Mouse (Mus musculus): ENCODE data around the gene Nbea. TPM values are rescaled to one million over a fixed set of nuclear protein-coding genes. Genes with fewer than 3 reads are reported as not detected.

Nbea gene
- polyA plus RNA-seq, 1 experiment from 2014 or later: 8.2 TPM

DNA sequence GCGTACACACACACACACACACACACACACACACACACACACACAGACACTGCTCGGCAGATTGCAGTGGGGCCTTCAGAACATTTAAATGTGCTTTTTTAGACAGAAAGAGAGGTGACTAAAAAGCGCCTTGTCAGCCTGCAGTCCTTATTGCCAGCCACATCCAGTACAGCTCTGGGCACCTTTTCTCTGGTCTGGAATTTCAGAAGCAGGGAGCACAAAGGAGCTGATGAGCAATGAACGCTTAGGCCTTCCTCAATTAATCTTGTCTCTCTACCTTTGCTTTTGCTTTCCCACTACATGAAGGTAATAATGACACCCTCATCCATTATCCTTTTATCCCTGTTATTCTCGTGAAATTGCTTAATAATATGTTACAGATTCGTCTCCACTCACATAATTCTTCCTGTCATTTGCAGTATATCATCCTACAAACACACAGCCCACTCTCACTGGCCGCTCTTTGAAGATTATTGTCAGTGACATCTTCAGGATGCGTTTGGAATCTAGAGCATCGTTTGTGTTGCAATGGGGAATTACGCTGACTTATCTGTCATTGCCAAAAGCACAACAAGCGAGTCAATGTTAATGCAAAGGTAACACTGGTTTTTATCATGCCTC lies 432.9 kb downstream of the Nbea start:
- 86% methylated on average over 11 of the region's 11 CpGs for WGBS
- Histone ChIP-seq H3K27me3 (ENCODE audit: poor library complexity, severe bottlenecking) (peaks cover 97% of the 10 kb centered on the region), H3K4me3 (no peak overlapping the region), H3K4me1 (peaks cover 27% of the 10 kb centered on the region), H3K36me3 (replicated peaks) (no peaks in the 10 kb centered on the region), H3K27ac (no peak overlapping the region), H3K9me3 (no peaks in the 10 kb centered on the region)
- no peak for DNase-seq (ENCODE audit: extremely low spot score, low spot score)

GRCm38 (mm10) chr3:55743885-55744284 lies 439.6 kb downstream of the Nbea start:
- Histone ChIP-seq H3K4me3 (no peak overlapping the region), H3K27ac (no peak overlapping the region), H3K36me3 (replicated peaks) (no peaks in the 10 kb centered on the region), H3K27me3 (ENCODE audit: poor library complexity, severe bottlenecking) (peaks cover 42% of the 10 kb centered on the region), H3K9me3 (no peaks in the 10 kb centered on the region), H3K4me1 (peaks cover 18% of the 10 kb centered on the region)
- WGBS: 87% methylated on average over 5 of the region's 5 CpGs
- no peak for DNase-seq (ENCODE audit: extremely low spot score, low spot score)

DNA sequence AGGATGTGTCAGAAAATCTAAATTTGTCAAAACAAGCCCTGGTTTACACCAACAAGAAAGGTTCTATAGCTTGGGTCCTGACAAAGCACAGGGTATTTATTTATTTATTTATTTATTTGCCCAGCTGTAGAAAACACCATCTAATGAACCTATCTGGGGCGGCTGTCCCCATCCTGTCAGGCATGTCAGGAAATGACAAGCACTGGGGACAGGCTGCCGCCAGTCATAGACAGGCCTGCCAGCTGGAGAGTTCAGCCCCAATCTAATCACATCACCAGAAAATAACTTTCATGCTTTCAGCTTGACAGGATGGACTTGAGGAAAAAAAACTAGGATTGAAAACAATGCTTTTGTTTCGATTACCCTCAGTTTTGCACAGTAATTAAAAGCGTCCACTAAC lies 440.8 kb downstream of the Nbea start:
- Histone ChIP-seq H3K27me3 (ENCODE audit: poor library complexity, severe bottlenecking) (peaks cover 29% of the 10 kb centered on the region), H3K4me1 (peaks cover 18% of the 10 kb centered on the region), H3K36me3 (replicated peaks) (no peaks in the 10 kb centered on the region), H3K27ac (no peak overlapping the region), H3K9me3 (no peaks in the 10 kb centered on the region), H3K4me3 (no peak overlapping the region)
- DNase-seq (ENCODE audit: extremely low spot score, low spot score): no peak
- WGBS: 80% methylated on average over 4 of the region's 4 CpGs

- no peak overlapping the region for H3K4me3 ChIP-seq
- H3K4me1 ChIP-seq: peaks cover 18% of the 10 kb centered on the region
- WGBS: 83% methylated on average over 5 of the region's 5 CpGs
- peaks cover 25% of the 10 kb centered on the region for H3K27me3 ChIP-seq (ENCODE audit: poor library complexity, severe bottlenecking)
- no peak for DNase-seq (ENCODE audit: extremely low spot score, low spot score)
- H3K36me3 ChIP-seq (replicated peaks): no peaks in the 10 kb centered on the region
- no peaks in the 10 kb centered on the region for H3K9me3 ChIP-seq
- no peak overlapping the region for H3K27ac ChIP-seq
Measured at GRCm38 (mm10) chr3:55742218-55742617, 441.3 kb downstream of the Nbea start.

- no peaks in the 10 kb centered on the region for H3K9me3 ChIP-seq
- WGBS: 63% methylated on average over 6 of the region's 6 CpGs
- no peak overlapping the region for H3K27ac ChIP-seq
- no peak for DNase-seq (ENCODE audit: extremely low spot score, low spot score)
- no peak overlapping the region for H3K4me3 ChIP-seq
- peaks cover 18% of the 10 kb centered on the region for H3K4me1 ChIP-seq
- H3K36me3 ChIP-seq (replicated peaks): no peaks in the 10 kb centered on the region
- H3K27me3 ChIP-seq (ENCODE audit: poor library complexity, severe bottlenecking): peaks cover 17% of the 10 kb centered on the region; the same call in 1 of the 2 replicates
Measured at GRCm38 (mm10) chr3:55741428-55741827, 442.1 kb downstream of the Nbea start.

DNA sequence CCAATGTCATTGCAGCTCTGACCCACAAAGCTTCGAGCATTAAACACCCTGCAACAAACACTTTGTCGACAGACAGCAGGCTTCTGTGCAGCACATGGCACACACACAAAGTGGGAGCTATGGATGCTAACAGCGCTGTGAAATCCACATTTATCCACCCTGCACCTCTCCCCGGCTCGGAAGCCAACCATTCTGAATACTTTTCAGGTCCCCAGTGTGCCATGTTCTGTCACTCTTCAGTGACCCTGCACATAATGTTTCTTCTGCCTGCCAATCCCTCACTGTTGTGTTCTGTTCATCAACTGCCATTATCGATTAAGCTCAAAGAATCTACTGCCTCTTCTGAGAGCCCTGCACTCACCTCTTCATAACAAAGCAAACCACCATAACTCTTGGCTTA lies 449.8 kb downstream of the Nbea start:
- Histone ChIP-seq H3K27me3 (ENCODE audit: poor library complexity, severe bottlenecking) (no peaks in the 10 kb centered on the region), H3K9me3 (no peaks in the 10 kb centered on the region), H3K27ac (no peak overlapping the region), H3K4me3 (no peak overlapping the region), H3K4me1 (peaks cover 7% of the 10 kb centered on the region; the same call in 1 of the 2 replicates), H3K36me3 (replicated peaks) (no peaks in the 10 kb centered on the region)
- DNase-seq (ENCODE audit: extremely low spot score, low spot score): no peak
- WGBS: 80% methylated on average over 6 of the region's 6 CpGs

GRCm38 (mm10) chr3:55730549-55730948 lies 453.0 kb downstream of the Nbea start:
- no peak overlapping the region for H3K27ac ChIP-seq
- H3K36me3 ChIP-seq (replicated peaks): no peaks in the 10 kb centered on the region
- no peaks in the 10 kb centered on the region for H3K27me3 ChIP-seq (ENCODE audit: poor library complexity, severe bottlenecking)
- no peak overlapping the region for H3K4me3 ChIP-seq
- peaks cover 7% of the 10 kb centered on the region; the same call in 1 of the 2 replicates for H3K4me1 ChIP-seq
- no peak for DNase-seq (ENCODE audit: extremely low spot score, low spot score)
- 67% methylated on average over 5 of the region's 5 CpGs for whole genome bisulfite sequencing
- no peaks in the 10 kb centered on the region for H3K9me3 ChIP-seq

- no peaks in the 10 kb centered on the region for H3K9me3 ChIP-seq
- no peaks in the 10 kb centered on the region for H3K36me3 ChIP-seq (replicated peaks)
- no peaks in the 10 kb centered on the region for H3K27me3 ChIP-seq (ENCODE audit: poor library complexity, severe bottlenecking)
- H3K4me3 ChIP-seq: no peak overlapping the region
- WGBS: 69% methylated on average over 8 of the region's 8 CpGs
- H3K4me1 ChIP-seq: peaks cover 7% of the 10 kb centered on the region; the same call in 1 of the 2 replicates
- no peak overlapping the region for H3K27ac ChIP-seq
- no peak for DNase-seq (ENCODE audit: extremely low spot score, low spot score)
Measured at GRCm38 (mm10) chr3:55730142-55730541, 453.4 kb downstream of the Nbea start.

DNA sequence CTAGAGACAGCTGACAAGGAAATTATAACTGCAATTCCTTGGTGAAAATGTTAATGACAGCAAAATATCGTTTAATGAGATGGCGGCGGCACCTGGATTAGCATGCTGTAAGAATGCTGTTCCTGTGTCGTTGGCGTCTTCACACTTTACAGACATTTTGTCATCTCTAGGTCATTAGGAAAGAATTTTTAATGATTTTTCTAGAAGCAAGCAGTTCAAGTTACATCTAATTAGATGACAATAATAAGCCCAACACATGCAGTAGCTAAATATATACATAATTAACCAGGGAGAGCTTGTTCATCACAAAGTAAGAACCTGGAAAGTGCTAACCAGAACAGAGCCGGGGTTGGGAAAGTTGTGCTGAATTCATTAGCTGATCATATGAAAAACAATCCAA lies 469.2 kb downstream of the Nbea start:
- Histone ChIP-seq H3K36me3 (replicated peaks) (peaks cover 6% of the 10 kb centered on the region), H3K4me1 (no peaks in the 10 kb centered on the region; the same call in 1 of the 2 replicates), H3K27ac (no peak overlapping the region), H3K9me3 (no peaks in the 10 kb centered on the region), H3K27me3 (ENCODE audit: poor library complexity, severe bottlenecking) (no peaks in the 10 kb centered on the region), H3K4me3 (no peak overlapping the region)
- DNase-seq (ENCODE audit: extremely low spot score, low spot score): no peak
- 90% methylated on average over 6 of the region's 6 CpGs for WGBS

DNA sequence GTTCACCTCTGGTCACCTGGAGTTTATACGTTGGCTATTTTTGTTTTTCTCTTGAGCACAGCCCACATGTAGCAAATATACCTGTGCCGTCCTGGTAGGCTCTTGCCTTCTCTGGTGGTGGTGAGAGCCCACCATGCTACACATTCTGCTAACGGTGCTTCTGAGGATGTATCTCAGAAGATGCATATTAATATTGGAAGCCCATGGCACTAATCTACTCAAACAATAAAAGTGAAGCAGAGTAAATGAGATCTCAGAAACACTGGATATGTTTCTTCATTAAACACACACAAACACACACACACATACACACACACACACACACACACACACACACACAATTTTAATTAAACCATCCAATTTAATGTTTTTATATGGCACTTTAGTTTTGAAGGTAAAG lies 469.6 kb downstream of the Nbea start:
- Histone ChIP-seq H3K4me1 (no peaks in the 10 kb centered on the region; the same call in 1 of the 2 replicates), H3K27ac (no peak overlapping the region), H3K36me3 (replicated peaks) (peaks cover 6% of the 10 kb centered on the region), H3K4me3 (no peak overlapping the region), H3K9me3 (no peaks in the 10 kb centered on the region), H3K27me3 (ENCODE audit: poor library complexity, severe bottlenecking) (no peaks in the 10 kb centered on the region)
- 88% methylated on average over 3 of the region's 3 CpGs for WGBS
- no peak for DNase-seq (ENCODE audit: extremely low spot score, low spot score)

GRCm38 (mm10) chr3:55710300-55710699 lies 473.2 kb downstream of the Nbea start:
- 89% methylated on average over 4 of the region's 4 CpGs for WGBS

DNA sequence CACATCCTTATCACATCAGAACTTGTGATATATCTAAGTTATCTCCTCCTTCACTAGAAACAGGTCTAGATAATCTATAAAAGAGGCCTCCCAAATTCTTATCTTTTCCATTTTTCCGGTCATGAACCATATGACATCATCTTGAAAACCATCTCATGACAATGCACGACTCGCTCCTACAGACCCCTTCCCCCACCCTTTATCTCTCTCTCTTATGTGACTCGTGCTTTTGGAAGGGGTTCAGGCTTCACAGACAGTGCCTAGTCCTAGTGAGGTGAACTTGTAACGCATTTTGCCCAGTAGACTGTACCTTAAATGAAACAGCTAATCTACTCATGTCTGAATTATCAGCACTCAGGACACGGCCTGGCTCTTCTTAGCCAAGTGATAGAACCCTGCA lies 481.9 kb downstream of the Nbea start:
- no peaks in the 10 kb centered on the region for H3K27me3 ChIP-seq (ENCODE audit: poor library complexity, severe bottlenecking)
- H3K4me3 ChIP-seq: no peak overlapping the region
- H3K4me1 ChIP-seq: no peaks in the 10 kb centered on the region
- H3K9me3 ChIP-seq: no peaks in the 10 kb centered on the region
- WGBS: 93% methylated on average over 6 of the region's 6 CpGs
- no peak for DNase-seq (ENCODE audit: extremely low spot score, low spot score)
- no peak overlapping the region for H3K27ac ChIP-seq
- H3K36me3 ChIP-seq (replicated peaks): no peaks in the 10 kb centered on the region

More at GRCm38 (mm10) chr3:55710300-55710699, 473.2 kb downstream of the Nbea start:
- H3K4me3 ChIP-seq: no peak overlapping the region
- peaks cover 6% of the 10 kb centered on the region for H3K36me3 ChIP-seq (replicated peaks)
- H3K27ac ChIP-seq: no peak overlapping the region
- no peak for DNase-seq (ENCODE audit: extremely low spot score, low spot score)
- no peaks in the 10 kb centered on the region for H3K27me3 ChIP-seq (ENCODE audit: poor library complexity, severe bottlenecking)
- H3K4me1 ChIP-seq: no peaks in the 10 kb centered on the region; the same call in 1 of the 2 replicates
- H3K9me3 ChIP-seq: no peaks in the 10 kb centered on the region

- Histone ChIP-seq H3K9me3 (no peaks in the 10 kb centered on the region), H3K4me1 (no peaks in the 10 kb centered on the region), H3K27me3 (ENCODE audit: poor library complexity, severe bottlenecking) (no peaks in the 10 kb centered on the region), H3K36me3 (replicated peaks) (no peaks in the 10 kb centered on the region), H3K27ac (no peak overlapping the region), H3K4me3 (no peak overlapping the region)
- 91% methylated on average over 2 of the region's 2 CpGs for WGBS
- DNase-seq (ENCODE audit: extremely low spot score, low spot score): no peak
Measured at GRCm38 (mm10) chr3:55697174-55697573, 486.3 kb downstream of the Nbea start.

- Histone ChIP-seq H3K4me1 (no peaks in the 10 kb centered on the region), H3K27ac (no peak overlapping the region), H3K4me3 (no peak overlapping the region), H3K27me3 (ENCODE audit: poor library complexity, severe bottlenecking) (no peaks in the 10 kb centered on the region), H3K36me3 (replicated peaks) (no peaks in the 10 kb centered on the region), H3K9me3 (no peaks in the 10 kb centered on the region)
- 81% methylated on average over 4 of the region's 4 CpGs for WGBS
- no peak for DNase-seq (ENCODE audit: extremely low spot score, low spot score)
Measured at GRCm38 (mm10) chr3:55693073-55693472, 490.4 kb downstream of the Nbea start.
